Mouse (Mus musculus): ENCODE data around the gene Prkca. TPM values are rescaled to one million over a fixed set of nuclear protein-coding genes. Genes with fewer than 3 reads are reported as not detected.

Gene Prkca
- polyA plus RNA-seq, 1 experiment, result 43.2 TPM

DNA sequence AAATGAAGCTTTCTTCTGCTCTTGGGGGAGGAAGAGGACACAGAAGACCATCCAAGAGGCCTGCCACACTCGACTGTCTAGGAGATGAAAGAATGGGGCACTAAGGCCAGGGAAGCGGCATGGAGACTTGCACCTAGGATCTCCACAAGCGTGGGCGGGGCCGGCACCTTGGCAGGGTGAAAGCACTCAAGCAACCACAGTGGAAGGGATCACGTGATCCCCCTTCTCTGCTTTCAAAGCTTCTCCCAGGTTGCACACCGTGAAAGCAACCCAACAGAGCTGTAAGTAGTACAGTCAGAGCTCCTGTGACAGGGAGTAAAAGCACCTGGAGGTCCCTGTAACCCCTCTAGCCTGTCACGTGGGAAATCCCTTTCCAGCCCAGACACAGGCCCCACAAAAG is 72.4 kb downstream of the Prkca start:
- H3K27ac ChIP-seq (ENCODE audit: insufficient read depth, low read length), result no peak overlapping the region
- H3K4me1 ChIP-seq (ENCODE audit: control insufficient read depth, insufficient read depth, low read length), result peaks cover 19% of the 10 kb centered on the region
- TF ChIP-seq POLR2A (IDR thresholded peaks at IDR 0.05; ENCODE audit: low read depth, low read length), result no peak
- no peak for TF ChIP-seq CTCF (IDR thresholded peaks at IDR 0.05; ENCODE audit: borderline replicate concordance, insufficient read depth, low read length)
- H3K4me3 ChIP-seq (ENCODE audit: insufficient read depth, low read length), result no peak overlapping the region

DNA sequence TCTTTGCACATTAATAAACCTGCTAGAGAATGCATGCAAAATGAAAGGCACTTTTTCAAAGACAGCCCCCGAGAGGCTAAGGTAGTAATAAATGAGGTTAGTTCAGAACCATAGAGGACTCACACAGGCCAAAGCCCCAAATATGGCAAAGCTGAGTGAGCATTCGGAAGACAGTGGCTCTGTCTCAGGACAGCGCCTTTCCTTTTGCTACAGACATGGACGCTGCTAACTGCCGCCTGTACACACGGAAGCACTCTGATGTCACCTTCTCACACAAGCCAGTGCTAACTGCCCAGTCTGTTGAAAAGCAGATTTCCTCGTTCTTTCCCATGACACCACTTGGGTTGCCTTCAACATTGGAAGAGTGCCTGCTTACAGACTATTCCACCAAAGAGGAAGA is 74.2 kb downstream of the Prkca start:
- H3K4me3 ChIP-seq (ENCODE audit: insufficient read depth, low read length), result no peak overlapping the region
- peak overlapping the region; percentile 25; the same call in 1 of the 2 replicates for H3K27ac ChIP-seq (ENCODE audit: insufficient read depth, low read length)
- TF ChIP-seq POLR2A (IDR thresholded peaks at IDR 0.05; ENCODE audit: low read depth, low read length) (no peak), CTCF (IDR thresholded peaks at IDR 0.05; ENCODE audit: borderline replicate concordance, insufficient read depth, low read length) (no peak)
- peaks cover 16% of the 10 kb centered on the region for H3K4me1 ChIP-seq (ENCODE audit: control insufficient read depth, insufficient read depth, low read length)

DNA sequence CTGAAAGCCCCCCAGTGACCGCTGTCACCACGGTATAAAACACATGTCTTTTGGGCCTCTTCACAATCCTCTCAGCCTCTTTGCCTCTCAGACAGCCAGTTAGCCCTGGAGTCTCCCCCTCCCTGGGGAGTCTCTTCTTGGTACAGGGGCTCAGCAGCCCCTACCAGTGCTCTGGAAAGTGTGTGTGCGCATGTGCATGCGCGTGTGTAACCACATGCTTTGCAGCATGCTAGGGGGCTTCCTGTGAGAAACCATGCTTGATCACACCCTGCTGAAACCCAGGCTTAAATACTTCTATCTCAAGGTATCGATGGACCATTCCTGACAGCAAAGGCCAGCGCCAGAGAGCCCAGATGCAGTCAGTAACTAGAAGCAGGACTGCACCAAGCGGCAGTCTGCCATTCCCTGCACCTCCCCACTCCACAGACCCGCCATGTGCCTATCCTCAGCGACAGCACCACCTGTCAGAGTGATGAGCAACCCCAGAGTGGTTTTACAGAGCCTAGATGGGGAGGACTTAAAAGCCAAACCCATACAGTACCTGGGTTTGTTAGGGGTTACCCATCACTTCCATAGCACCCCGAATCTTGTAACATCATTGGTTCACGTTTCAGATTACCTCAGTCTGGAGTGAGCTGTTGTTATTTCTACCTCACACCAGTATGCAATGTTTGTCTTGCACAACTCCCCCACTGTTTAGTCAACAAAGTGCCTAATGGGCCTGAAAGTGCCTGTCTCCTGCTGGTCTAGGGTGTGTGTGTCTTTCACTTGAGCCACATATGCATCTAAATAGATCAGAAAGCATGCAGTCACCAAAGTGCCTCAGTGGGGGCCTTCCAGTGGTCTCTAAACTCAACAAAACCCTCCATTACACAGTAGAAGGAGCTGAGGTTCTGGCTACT is 75.1 kb downstream of the Prkca start:
- H3K27ac ChIP-seq (ENCODE audit: insufficient read depth, low read length), result peak overlapping the region; percentile 38; the same call in 1 of the 2 replicates
- peaks cover 16% of the 10 kb centered on the region for H3K4me1 ChIP-seq (ENCODE audit: control insufficient read depth, insufficient read depth, low read length)
- TF ChIP-seq CTCF (IDR thresholded peaks at IDR 0.05; ENCODE audit: borderline replicate concordance, insufficient read depth, low read length), result no peak
- no peak for TF ChIP-seq POLR2A (IDR thresholded peaks at IDR 0.05; ENCODE audit: low read depth, low read length)
- no peak overlapping the region for H3K4me3 ChIP-seq (ENCODE audit: insufficient read depth, low read length)

DNA sequence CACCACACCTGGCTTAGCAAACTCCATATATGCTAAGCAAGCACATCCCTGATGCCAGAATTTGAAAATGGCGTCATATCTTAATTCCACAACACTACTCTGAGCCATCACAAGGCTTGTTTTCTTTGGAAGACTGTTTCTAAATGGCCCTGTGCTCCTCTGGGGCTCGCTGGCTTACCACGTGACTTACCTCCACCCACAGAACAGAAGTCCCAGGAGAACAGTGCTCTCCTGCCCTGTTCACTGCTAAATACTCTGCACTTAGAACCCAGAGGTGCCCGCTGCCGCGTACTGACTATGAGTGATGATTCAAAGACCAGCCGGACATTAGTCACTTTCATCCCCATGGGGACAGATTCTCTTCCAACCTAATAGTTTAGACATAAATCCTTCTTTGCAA is 75.9 kb downstream of the Prkca start:
- TF ChIP-seq POLR2A (IDR thresholded peaks at IDR 0.05; ENCODE audit: low read depth, low read length), result no peak
- TF ChIP-seq CTCF (IDR thresholded peaks at IDR 0.05; ENCODE audit: borderline replicate concordance, insufficient read depth, low read length), result no peak
- no peak overlapping the region for H3K4me3 ChIP-seq (ENCODE audit: insufficient read depth, low read length)
- H3K27ac ChIP-seq (ENCODE audit: insufficient read depth, low read length), result peak overlapping the region; percentile 62; the same call in 1 of the 2 replicates
- peaks cover 16% of the 10 kb centered on the region for H3K4me1 ChIP-seq (ENCODE audit: control insufficient read depth, insufficient read depth, low read length)

DNA sequence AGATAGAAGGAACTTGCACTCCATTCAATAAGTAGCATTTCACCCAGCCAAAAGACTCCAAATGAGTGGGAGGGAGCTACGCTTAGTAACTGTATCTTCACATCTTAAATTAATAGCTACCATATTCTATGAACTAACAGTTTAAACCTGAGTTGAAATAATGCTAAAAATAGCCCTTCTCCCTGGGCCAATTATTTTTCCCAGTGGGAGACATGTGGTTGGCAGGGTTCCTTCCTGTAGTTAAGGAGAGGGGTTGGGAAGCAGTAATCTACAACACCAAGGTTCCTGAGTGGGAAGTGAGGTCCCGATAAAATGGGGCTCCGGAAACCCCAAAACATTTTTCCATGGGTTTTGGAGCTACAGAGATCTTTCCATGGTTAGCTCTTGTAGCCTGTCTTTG is 76.7 kb downstream of the Prkca start:
- Histone ChIP-seq H3K4me1 (ENCODE audit: control insufficient read depth, insufficient read depth, low read length) (peaks cover 16% of the 10 kb centered on the region), H3K4me3 (ENCODE audit: insufficient read depth, low read length) (no peak overlapping the region), H3K27ac (ENCODE audit: insufficient read depth, low read length) (peak overlapping the region; percentile 62)
- TF ChIP-seq POLR2A (IDR thresholded peaks at IDR 0.05; ENCODE audit: low read depth, low read length) (no peak), CTCF (IDR thresholded peaks at IDR 0.05; ENCODE audit: borderline replicate concordance, insufficient read depth, low read length) (no peak)

DNA sequence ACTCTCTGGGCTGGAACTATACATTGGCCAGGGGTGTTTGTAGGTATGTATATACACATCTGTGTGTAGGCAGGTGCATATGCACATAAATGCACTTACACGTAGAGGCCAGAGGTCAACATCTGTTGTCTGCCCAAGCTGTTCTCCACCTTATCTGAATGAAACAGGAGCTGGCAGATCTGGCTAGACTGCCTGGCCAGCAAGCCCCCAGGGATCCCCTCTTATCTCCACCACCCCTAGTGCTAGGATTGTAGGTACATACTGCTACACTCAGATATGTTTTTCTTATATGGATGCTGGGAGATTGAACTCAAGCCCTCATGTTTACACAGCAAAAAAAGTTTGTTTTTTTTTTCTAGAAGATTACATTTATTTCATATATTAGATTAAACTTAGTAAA is 79.9 kb downstream of the Prkca start:
- no peak overlapping the region for H3K27ac ChIP-seq (ENCODE audit: insufficient read depth, low read length)
- H3K4me1 ChIP-seq (ENCODE audit: control insufficient read depth, insufficient read depth, low read length), result peaks cover 21% of the 10 kb centered on the region
- no peak for TF ChIP-seq POLR2A (IDR thresholded peaks at IDR 0.05; ENCODE audit: low read depth, low read length)
- TF ChIP-seq CTCF (IDR thresholded peaks at IDR 0.05; ENCODE audit: borderline replicate concordance, insufficient read depth, low read length), result no peak
- no peak overlapping the region for H3K4me3 ChIP-seq (ENCODE audit: insufficient read depth, low read length)

DNA sequence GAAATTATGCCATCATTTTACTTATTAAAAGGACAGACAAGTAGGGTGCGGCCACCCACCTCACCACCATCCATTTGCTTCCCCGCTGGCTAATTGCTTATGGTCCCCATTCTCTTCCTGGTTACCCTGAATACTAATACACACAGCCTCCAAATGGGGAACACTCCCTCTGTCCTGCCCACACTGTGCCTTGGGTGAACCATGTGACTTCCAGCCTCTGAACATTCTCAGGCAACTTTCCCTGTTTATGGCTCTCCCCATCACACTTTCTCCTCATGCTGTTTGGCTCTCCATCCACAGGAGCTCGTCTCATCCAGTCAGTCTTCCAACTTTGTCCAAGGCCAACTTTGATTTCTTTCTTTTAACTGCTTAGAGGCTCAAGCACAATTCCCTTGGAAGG is 80.3 kb downstream of the Prkca start:
- TF ChIP-seq POLR2A (IDR thresholded peaks at IDR 0.05; ENCODE audit: low read depth, low read length), result no peak
- no peak for TF ChIP-seq CTCF (IDR thresholded peaks at IDR 0.05; ENCODE audit: borderline replicate concordance, insufficient read depth, low read length)
- no peak overlapping the region for H3K4me3 ChIP-seq (ENCODE audit: insufficient read depth, low read length)
- H3K4me1 ChIP-seq (ENCODE audit: control insufficient read depth, insufficient read depth, low read length), result peaks cover 20% of the 10 kb centered on the region

DNA sequence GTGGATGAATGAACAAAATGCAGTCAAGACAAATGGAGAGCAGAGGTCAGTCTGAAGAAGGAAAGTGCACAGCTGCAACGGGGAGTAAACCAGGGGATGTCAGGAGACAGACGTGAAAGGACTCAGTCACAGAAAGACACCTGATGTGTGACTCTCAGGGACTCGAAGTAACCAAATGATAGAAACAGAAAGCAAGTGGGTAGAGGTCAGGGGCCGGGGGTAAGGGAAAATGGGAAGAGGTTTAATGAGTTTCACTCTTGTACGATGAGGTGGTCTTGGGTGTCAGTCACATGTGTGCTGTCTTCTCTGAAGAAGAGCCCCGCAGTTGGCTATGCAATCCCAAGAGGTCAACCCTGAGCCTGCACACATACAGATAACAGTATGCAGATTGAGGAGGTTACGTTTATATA is 82.0 kb downstream of the Prkca start:
- Histone ChIP-seq H3K4me3 (ENCODE audit: insufficient read depth, low read length) (no peak overlapping the region), H3K27ac (ENCODE audit: insufficient read depth, low read length) (no peak overlapping the region), H3K4me1 (ENCODE audit: control insufficient read depth, insufficient read depth, low read length) (peaks cover 12% of the 10 kb centered on the region)
- TF ChIP-seq POLR2A (IDR thresholded peaks at IDR 0.05; ENCODE audit: low read depth, low read length) (no peak), CTCF (IDR thresholded peaks at IDR 0.05; ENCODE audit: borderline replicate concordance, insufficient read depth, low read length) (no peak)

More for the DNA sequence above, 80.3 kb downstream of the Prkca start:
- no peak overlapping the region for H3K27ac ChIP-seq (ENCODE audit: insufficient read depth, low read length)

DNA sequence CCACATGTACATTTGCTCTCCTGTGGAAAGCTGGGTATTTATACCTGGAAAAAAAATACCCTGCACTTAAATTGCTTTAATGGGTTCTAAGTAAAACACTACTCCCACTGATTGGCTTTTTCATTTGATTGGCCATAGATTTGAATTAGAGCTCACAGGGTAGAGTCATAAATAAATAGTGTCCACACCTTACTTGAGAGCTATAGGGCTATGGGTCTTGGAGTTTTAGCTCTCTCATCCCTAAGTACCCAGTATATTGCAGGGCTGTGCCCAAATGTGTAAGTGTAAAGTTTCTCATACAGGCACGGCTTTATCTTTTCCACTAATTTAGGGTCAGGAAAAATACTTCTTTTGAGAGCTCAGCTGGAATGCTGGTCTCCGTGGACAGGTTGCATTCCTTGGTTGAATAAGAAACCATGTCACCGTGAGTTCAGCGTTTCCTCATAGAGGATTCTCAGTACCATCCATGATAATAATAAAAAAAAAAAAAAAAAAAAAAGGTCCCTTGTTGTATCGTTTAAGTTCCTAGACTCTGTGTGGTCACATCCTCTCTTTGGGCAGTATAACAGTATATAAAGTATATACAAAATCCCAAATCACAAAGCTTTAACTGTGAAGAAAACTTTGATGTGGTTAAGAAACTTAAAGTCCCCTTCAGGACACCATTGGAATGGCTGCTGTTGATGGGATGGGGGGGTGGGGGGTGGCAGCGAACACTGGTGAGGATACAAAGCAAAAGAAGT is 82.8 kb downstream of the Prkca start:
- peaks cover 12% of the 10 kb centered on the region for H3K4me1 ChIP-seq (ENCODE audit: control insufficient read depth, insufficient read depth, low read length)

DNA sequence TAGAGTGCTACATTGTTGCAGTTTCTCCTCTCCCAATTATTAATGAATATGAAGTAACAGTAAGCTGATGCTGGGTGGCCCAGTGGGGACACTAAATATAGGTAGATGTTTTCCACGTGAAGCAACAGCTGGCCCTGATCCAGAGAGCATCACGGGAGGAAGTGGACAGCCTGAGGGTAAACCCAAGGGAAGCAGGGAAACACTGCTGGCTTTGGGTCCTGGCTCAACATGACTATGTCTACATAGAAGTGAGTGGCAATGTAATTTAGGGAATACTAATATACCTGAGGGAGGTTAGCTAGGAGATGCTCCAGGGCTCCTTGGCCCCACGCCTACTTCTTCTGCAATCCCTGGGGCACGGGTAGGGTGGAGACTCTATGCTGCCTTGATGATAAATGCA is 84.3 kb downstream of the Prkca start:
- Histone ChIP-seq H3K4me1 (ENCODE audit: control insufficient read depth, insufficient read depth, low read length) (peaks cover 12% of the 10 kb centered on the region), H3K27ac (ENCODE audit: insufficient read depth, low read length) (no peak overlapping the region), H3K4me3 (ENCODE audit: insufficient read depth, low read length) (no peak overlapping the region)
- TF ChIP-seq POLR2A (IDR thresholded peaks at IDR 0.05; ENCODE audit: low read depth, low read length) (no peak), CTCF (IDR thresholded peaks at IDR 0.05; ENCODE audit: borderline replicate concordance, insufficient read depth, low read length) (no peak)

More for the DNA sequence above, 82.8 kb downstream of the Prkca start:
- no peak overlapping the region for H3K27ac ChIP-seq (ENCODE audit: insufficient read depth, low read length)
- no peak for TF ChIP-seq POLR2A (IDR thresholded peaks at IDR 0.05; ENCODE audit: low read depth, low read length)
- no peak for TF ChIP-seq CTCF (IDR thresholded peaks at IDR 0.05; ENCODE audit: borderline replicate concordance, insufficient read depth, low read length)
- H3K4me3 ChIP-seq (ENCODE audit: insufficient read depth, low read length), result no peak overlapping the region
